21 mouse cellular contexts compared by ENCODE assay signal in genomic region chr9:65257218-65257910, GRCm38 (mm10). TPM values are rescaled to one million over a fixed set of nuclear protein-coding genes. Genes with fewer than 3 reads are reported as not detected.
DNase-seq lines count a peak whose midpoint lies in the region; ATAC-seq lines count a peak whose summit lies in the region.
"Had no signal": no experiment of that assay in that cellular context is flagged by ENCODE, and none has a peak within 500 bp of the region (broad histone marks: within the 10 kb centered on the region; RNA-seq: fewer than 3 reads in every experiment).

No protein-coding gene starts in this region.

- WGBS in midbrain, embryonic 11.5 days: 59% methylated on average over 9 of the region's 9 CpGs
- 67% methylated on average over 9 of the region's 9 CpGs for WGBS in midbrain, embryonic 14.5 days

- no peaks in the 10 kb centered on the region for H3K27me3 ChIP-seq in midbrain, embryonic 11.5 days (ENCODE audit: control insufficient read depth, insufficient read depth, low read length)
- H3K27me3 ChIP-seq in midbrain, embryonic 14.5 days (ENCODE audit: control insufficient read depth, insufficient read depth, low read length): no peaks in the 10 kb centered on the region
- H3K27me3 ChIP-seq: embryonic facial prominence, embryonic 15.5 days; forebrain, embryonic 15.5 days; heart, embryonic 12.5 days had no signal

- no peak overlapping the region for H3K9ac ChIP-seq in midbrain, embryonic 11.5 days (ENCODE audit: low read length)
- no peak overlapping the region for H3K9ac ChIP-seq in midbrain, embryonic 14.5 days (replicated peaks; ENCODE audit: low read length)
- H3K9ac ChIP-seq: embryonic facial prominence, embryonic 15.5 days; forebrain, embryonic 15.5 days; heart, embryonic 12.5 days; hindbrain, embryonic 14.5 days had no signal

- DNase-seq in midbrain, embryonic 11.5 days (ENCODE audit: low spot score, missing footprints): peak; percentile 65
- no peak for DNase-seq in midbrain, embryonic 14.5 days
- peak; percentile 24 for DNase-seq in ES-CJ7 (ENCODE audit: low read depth, low spot score)
- DNase-seq in fat pad, adult 2 months (ENCODE audit: extremely low read depth, low read depth, low spot score): peak; percentile 87
- DNase-seq in layer of hippocampus, adult 9-11 months: no peak
- no peak for DNase-seq in left cerebral cortex, adult 11 months (ENCODE audit: low spot score)
- DNase-seq in frontal cortex, adult 2 months (ENCODE audit: extremely low spot score in 1 of 2, low spot score in 1 of 2): no peak
- DNase-seq: adrenal gland, adult 8-10 months; adrenal gland, postnatal 36 days; B cell, adult 2 months; cerebellum, adult 2 months; cerebellum, postnatal 14 days; embryo, embryonic 11 days; gastrocnemius, postnatal 14 days had no signal

- H3K4me3 ChIP-seq in midbrain, embryonic 11.5 days (ENCODE audit: low read depth, low read length): no peak overlapping the region
- no peak overlapping the region for H3K4me3 ChIP-seq in midbrain, embryonic 14.5 days (replicated peaks; ENCODE audit: low read depth, low read length)
- H3K4me3 ChIP-seq: embryonic facial prominence, embryonic 15.5 days; erythroblast, embryonic 14.5 days; forebrain, embryonic 15.5 days; heart, embryonic 12.5 days; hindbrain, embryonic 10.5 days had no signal

- no peak overlapping the region for H3K4me2 ChIP-seq in midbrain, embryonic 11.5 days
- no peak overlapping the region for H3K4me2 ChIP-seq in midbrain, embryonic 14.5 days (ENCODE audit: low read length)
- H3K4me2 ChIP-seq: embryonic facial prominence, embryonic 15.5 days; forebrain, embryonic 15.5 days; heart, embryonic 12.5 days; hindbrain, embryonic 14.5 days had no signal

- H3K36me3 ChIP-seq in midbrain, embryonic 11.5 days (ENCODE audit: control insufficient read depth, insufficient read depth, low read length): no peaks in the 10 kb centered on the region
- no peaks in the 10 kb centered on the region for H3K36me3 ChIP-seq in midbrain, embryonic 14.5 days (ENCODE audit: control insufficient read depth, insufficient read depth, low read length)
- H3K36me3 ChIP-seq: embryonic facial prominence, embryonic 15.5 days; forebrain, embryonic 15.5 days; heart, embryonic 12.5 days; hindbrain, embryonic 10.5 days had no signal

- no peaks in the 10 kb centered on the region for H3K9me3 ChIP-seq in midbrain, embryonic 11.5 days (ENCODE audit: control insufficient read depth, low read length)
- no peaks in the 10 kb centered on the region for H3K9me3 ChIP-seq in midbrain, embryonic 14.5 days (ENCODE audit: control insufficient read depth, low read length)
- H3K9me3 ChIP-seq: embryonic facial prominence, embryonic 15.5 days; forebrain, embryonic 15.5 days; heart, embryonic 12.5 days; hindbrain, embryonic 10.5 days had no signal

- no peaks in the 10 kb centered on the region for H3K4me1 ChIP-seq in midbrain, embryonic 11.5 days (ENCODE audit: control insufficient read depth, insufficient read depth, low read length)
- no peaks in the 10 kb centered on the region for H3K4me1 ChIP-seq in midbrain, embryonic 14.5 days (ENCODE audit: control insufficient read depth, insufficient read depth, low read length)
- H3K4me1 ChIP-seq: forebrain, embryonic 15.5 days; heart, embryonic 12.5 days had no signal

- ATAC-seq in midbrain, embryonic 11.5 days (ENCODE audit: low FRiP score): no peak
- ATAC-seq in midbrain, embryonic 14.5 days (ENCODE audit: low FRiP score, low TSS enrichment): no peak
- ATAC-seq: CD4-positive, CD25-positive, alpha-beta regulatory T cell, adult 4 months; forebrain, embryonic 15.5 days had no signal

- H3K27ac ChIP-seq in midbrain, embryonic 11.5 days (ENCODE audit: low read depth, low read length): no peak overlapping the region
- H3K27ac ChIP-seq in midbrain, embryonic 14.5 days (replicated peaks; ENCODE audit: low read depth, low read length): no peak overlapping the region
- H3K27ac ChIP-seq: embryonic facial prominence, embryonic 15.5 days; forebrain, embryonic 15.5 days; hindbrain, embryonic 10.5 days; hindbrain, embryonic 14.5 days had no signal

RNA-seq across cellular contexts. Expression of gene Cilp, which starts 7.6 kb away (rescaled TPM):
- 0.12 and 0.16 TPM in 2 replicates for polyA plus RNA-seq in midbrain, embryonic 11.5 days (2014; fragmentation: Nextera tagmentation; extraction: Ambion mirVana)
- 0.17 and 0.24 TPM in 2 replicates for polyA plus RNA-seq in midbrain, embryonic 14.5 days (2014; fragmentation: Nextera tagmentation; extraction: Ambion mirVana)
- 0.08 TPM in 2 replicates for polyA plus RNA-seq in frontal cortex, adult 2 months (2012; rRNA removed)
- polyA plus RNA-seq: CD4-positive, CD25-positive, alpha-beta regulatory T cell, adult 4 months; erythroblast, embryonic 14.5 days; heart, embryonic 12.5 days had no signal

RNA-seq across cellular contexts. Expression of gene Clpx, which starts 36.7 kb away (rescaled TPM):
- polyA plus RNA-seq in midbrain, embryonic 11.5 days (2014; fragmentation: Nextera tagmentation; extraction: Ambion mirVana): 45.8 and 54.3 TPM in 2 replicates
- polyA plus RNA-seq in midbrain, embryonic 14.5 days (2014; fragmentation: Nextera tagmentation; extraction: Ambion mirVana): 38.1 and 45.6 TPM in 2 replicates
- 19.1 and 22.2 TPM in 2 replicates for polyA plus RNA-seq in frontal cortex, adult 2 months (2012; rRNA removed)

Comparison
In these comparisons a context has a peak if more than half of its experiments do, and no peak if none do; other contexts are left out.
1. DNase-seq: peak in midbrain, embryonic 11.5 days (single experiment), ES-CJ7 (single experiment) and fat pad, adult 2 months (single experiment); none in midbrain, embryonic 14.5 days (single experiment), layer of hippocampus, adult 9-11 months (single experiment), left cerebral cortex, adult 11 months (single experiment) and frontal cortex, adult 2 months (0 of 2).